19 mouse cellular contexts compared by ENCODE assay signal in the genomic region with DNA sequence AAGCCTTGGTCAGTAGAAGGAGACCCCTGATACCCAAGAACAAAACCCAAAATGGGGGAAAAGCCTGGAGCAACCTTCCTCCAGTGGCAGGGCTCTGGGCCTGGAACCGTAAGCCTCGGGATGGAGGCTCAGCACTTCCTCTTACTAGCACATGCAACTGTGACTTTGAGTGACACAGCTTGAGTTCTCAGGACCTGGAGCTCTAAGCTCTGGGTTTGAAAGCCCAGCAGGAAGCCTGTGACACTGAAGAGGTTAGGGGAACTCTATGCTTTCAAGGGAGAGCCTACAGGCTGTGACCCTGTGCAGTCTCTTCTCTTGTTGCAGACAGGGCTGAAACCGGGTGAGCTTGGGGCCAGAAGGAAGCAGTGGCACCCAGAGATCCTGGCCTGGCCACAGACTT.
DNase-seq lines count a peak whose midpoint lies in the region; ATAC-seq and TF ChIP-seq lines count a peak whose summit lies in the region.
"Had no signal": no experiment of that assay in that cellular context is flagged by ENCODE, and none has a peak within 500 bp of the region (broad histone marks: within the 10 kb centered on the region; RNA-seq: fewer than 3 reads in every experiment).

No protein-coding gene starts in this region.

- DNase-seq in kidney, postnatal 0 days (ENCODE audit: low spot score) = no peak
- DNase-seq in kidney, adult 9 months = no peak
- no peak for DNase-seq in limb, embryonic 10.5 days (ENCODE audit: low spot score)
- no peak for DNase-seq in right cerebral cortex, adult 18-20 months
- no peak for DNase-seq in Muller cell, postnatal 12 days (ENCODE audit: inconsistent ontology term)
- DNase-seq: adrenal gland, postnatal 25 days; cerebellum, postnatal 10 days; lung, embryonic 14.5 days; right cerebral cortex, postnatal 4 days; thymus, postnatal 36 days had no signal

- H3K9ac ChIP-seq in kidney, postnatal 0 days (ENCODE audit: low read depth, low read length) = peak overlapping the region; percentile 18; the same call in 1 of the 2 replicates
- H3K9ac ChIP-seq: forebrain, embryonic 15.5 days; hindbrain, embryonic 13.5 days; kidney, embryonic 15.5 days; limb, embryonic 12.5 days; lung, embryonic 14.5 days; neural tube, embryonic 12.5 days had no signal

- TF ChIP-seq CTCF in kidney, postnatal 0 days (IDR thresholded peaks at IDR 0.05; ENCODE audit: low read depth) = no peak
- no peak for TF ChIP-seq CTCF in bone marrow, adult 2 months (IDR thresholded peaks at IDR 0.05; ENCODE audit: control insufficient read depth, insufficient read depth, low read length)

- TF ChIP-seq POLR2A in bone marrow, adult 2 months (IDR thresholded peaks at IDR 0.05; ENCODE audit: borderline replicate concordance, control insufficient read depth, low read depth, low read length) = no peak
- no peak for TF ChIP-seq POLR2A in myocyte (IDR thresholded peaks at IDR 0.05; ENCODE audit: insufficient read length, low read depth)

- no peak overlapping the region for H3K27ac ChIP-seq in kidney, postnatal 0 days
- H3K27ac ChIP-seq in bone marrow, adult 2 months (ENCODE audit: control insufficient read depth, insufficient read depth, low read depth, low read length, poor library complexity) = peak overlapping the region; percentile 65
- H3K27ac ChIP-seq in limb, embryonic 10.5 days = 0 out of 2 replicates have a peak overlapping the region, but pooled peaks have one; percentile 3
- H3K27ac ChIP-seq: forebrain, embryonic 15.5 days; hindbrain, embryonic 13.5 days; kidney, embryonic 15.5 days; left cerebral cortex, adult 2 months; limb, embryonic 12.5 days; neural tube, embryonic 12.5 days had no signal

- no peaks in the 10 kb centered on the region for H3K79me2 ChIP-seq in myocyte (ENCODE audit: control insufficient read depth, insufficient read depth)

- H3K4me3 ChIP-seq in kidney, postnatal 0 days (replicated peaks; ENCODE audit: low read depth, low read length) = no peak overlapping the region
- no peak overlapping the region for H3K4me3 ChIP-seq in bone marrow, adult 2 months (replicated peaks; ENCODE audit: control insufficient read depth, low read depth, low read length)
- no peak overlapping the region for H3K4me3 ChIP-seq in limb, embryonic 10.5 days
- no peak overlapping the region for H3K4me3 ChIP-seq in myocyte
- H3K4me3 ChIP-seq: forebrain, embryonic 15.5 days; hindbrain, embryonic 13.5 days; kidney, embryonic 15.5 days; left cerebral cortex, adult 2 months; limb, embryonic 12.5 days; neural tube, embryonic 12.5 days had no signal

- no peaks in the 10 kb centered on the region for H3K36me3 ChIP-seq in kidney, postnatal 0 days (ENCODE audit: insufficient read depth, low read length)
- H3K36me3 ChIP-seq in limb, embryonic 10.5 days = no peaks in the 10 kb centered on the region
- no peaks in the 10 kb centered on the region for H3K36me3 ChIP-seq in myocyte (ENCODE audit: control insufficient read depth, insufficient read depth)
- H3K36me3 ChIP-seq: forebrain, embryonic 15.5 days; hindbrain, embryonic 13.5 days; kidney, embryonic 15.5 days; limb, embryonic 12.5 days; neural tube, embryonic 12.5 days had no signal

- no peak overlapping the region for H3K4me2 ChIP-seq in kidney, postnatal 0 days (ENCODE audit: low read length)
- peak overlapping the region; percentile 32 for H3K4me2 ChIP-seq in myocyte (ENCODE audit: low read depth)
- H3K4me2 ChIP-seq: forebrain, embryonic 15.5 days; hindbrain, embryonic 13.5 days; kidney, embryonic 15.5 days; limb, embryonic 12.5 days; lung, embryonic 14.5 days; neural tube, embryonic 12.5 days had no signal

- no peaks in the 10 kb centered on the region for H3K27me3 ChIP-seq in kidney, postnatal 0 days (ENCODE audit: insufficient read depth, low read length)
- H3K27me3 ChIP-seq in limb, embryonic 10.5 days (ENCODE audit: low read depth, poor library complexity, severe bottlenecking) = no peaks in the 10 kb centered on the region
- no peaks in the 10 kb centered on the region for H3K27me3 ChIP-seq in myocyte (ENCODE audit: control insufficient read depth, insufficient read depth, insufficient read length)
- H3K27me3 ChIP-seq: forebrain, embryonic 15.5 days; hindbrain, embryonic 13.5 days; kidney, embryonic 15.5 days; limb, embryonic 12.5 days; neural tube, embryonic 12.5 days had no signal

- 57% methylated on average over 3 of the region's 3 CpGs for WGBS in kidney, postnatal 0 days
- WGBS in bone marrow, adult 2 months = 6% methylated on average over 3 of the region's 3 CpGs
- WGBS in limb, embryonic 10.5 days = 59% methylated on average over 3 of the region's 3 CpGs

- no peaks in the 10 kb centered on the region for H3K4me1 ChIP-seq in kidney, postnatal 0 days (replicated peaks; ENCODE audit: insufficient read depth, low read length)
- H3K4me1 ChIP-seq in bone marrow, adult 2 months (ENCODE audit: control insufficient read depth, insufficient read depth, low read length) = peaks cover 12% of the 10 kb centered on the region
- H3K4me1 ChIP-seq in limb, embryonic 10.5 days = 0 out of 2 replicates have a peak, but pooled peaks cover 5% of the 10 kb centered on the region
- H3K4me1 ChIP-seq: forebrain, embryonic 15.5 days; hindbrain, embryonic 13.5 days; kidney, embryonic 15.5 days; limb, embryonic 12.5 days; neural tube, embryonic 12.5 days had no signal

- ATAC-seq in kidney, postnatal 0 days (replicated peaks; ENCODE audit: low FRiP score, low read depth) = no peak
- ATAC-seq: forebrain, embryonic 15.5 days; midbrain, embryonic 16.5 days had no signal

- no peak overlapping the region for H3ac ChIP-seq in myocyte (ENCODE audit: control insufficient read depth, insufficient read length)

- no peaks in the 10 kb centered on the region for H3K9me3 ChIP-seq in kidney, postnatal 0 days (replicated peaks; ENCODE audit: low read length)
- no peaks in the 10 kb centered on the region; the same call in 1 of the 2 replicates for H3K9me3 ChIP-seq in limb, embryonic 10.5 days (replicated peaks)
- H3K9me3 ChIP-seq: forebrain, embryonic 15.5 days; kidney, embryonic 15.5 days; limb, embryonic 12.5 days; neural tube, embryonic 12.5 days had no signal

TF ChIP-seq in myocyte, 11 proteins besides CTCF, POLR2A, EP300 and RAD21:
- TF ChIP-seq POLR2AphosphoS2 (IDR thresholded peaks at IDR 0.05; ENCODE audit: insufficient read length, low read depth) (no peak), CEBPB (IDR thresholded peaks at IDR 0.05; ENCODE audit: insufficient read depth, poor library complexity, severe bottlenecking) (no peak), TCF12 (IDR thresholded peaks at IDR 0.05; ENCODE audit: insufficient read depth, poor library complexity, severe bottlenecking) (no peak), MYOD1 (IDR thresholded peaks at IDR 0.05; ENCODE audit: control insufficient read depth in 1 of 3, insufficient read length in 2 of 3, low read depth in 2 of 3) (no peak), MAX (IDR thresholded peaks at IDR 0.05; ENCODE audit: low read depth) (no peak), SRF (IDR thresholded peaks at IDR 0.05; ENCODE audit: control insufficient read depth, insufficient read length, low read depth) (no peak), USF1 (IDR thresholded peaks at IDR 0.05; ENCODE audit: low read depth) (no peak), E2F4 (IDR thresholded peaks at IDR 0.05; ENCODE audit: insufficient read depth) (no peak), MYOG (IDR thresholded peaks at IDR 0.05; ENCODE audit: control insufficient read depth in 1 of 3, insufficient read depth in 1 of 3, insufficient read length in 2 of 3, low read depth in 2 of 3) (no peak), TCF3 (IDR thresholded peaks at IDR 0.05; ENCODE audit: insufficient read length, low read depth) (no peak), REST (IDR thresholded peaks at IDR 0.05; ENCODE audit: insufficient read depth, insufficient read length) (no peak)
